Mouse (Mus musculus): Measurements from ENCODE around the gene Scfd2.

- no peak for TF ChIP-seq CTCF (IDR thresholded peaks at IDR 0.05; ENCODE audit: low read depth, low read length)
- TF ChIP-seq POLR2A (IDR thresholded peaks at IDR 0.05; ENCODE audit: borderline replicate concordance, low read depth, low read length): no peak
These were observed 63.8 kb downstream of the Scfd2 start for GRCm38 (mm10) chr5:74467753-74468152.
